Mouse (Mus musculus) neural tube, embryonic 12.5 days (tissue): Measurements from ENCODE around the gene Sesn1. TPM values are rescaled to one million over a fixed set of nuclear protein-coding genes. Genes with fewer than 3 reads are reported as not detected.
"Not testable (repeated sequence)": the region's sequence is repeated elsewhere in the genome, so short reads cannot be mapped to it uniquely, and the experiment has no call there.

Experiments
- ATAC-seq: fragments of 200-750 bp; cut with Nextera tagmentation; 2 replicates; pipeline ENCODE4 v1.8.0; 2017; ENCODE audit warnings: low read depth, mild to moderate bottlenecking, moderate TSS enrichment, moderate library complexity; ENCODE audit not compliant: low FRiP score
- H3K27ac ChIP-seq: fragments of 300-500 bp; sonication (generic); 2 replicates; pipeline ENCODE4 v1.5.1; 2016
- H3K27me3 ChIP-seq: fragments of 300-500 bp; sonication (generic); replicated peaks from 2 replicates; pipeline ENCODE4 v1.6.1; 2016; ENCODE audit warnings: mild to moderate bottlenecking
- H3K36me3 ChIP-seq: fragments of 300-500 bp; sonication (generic); 2 replicates; pipeline ENCODE4 v1.6.1; 2016; ENCODE audit warnings: mild to moderate bottlenecking
- H3K4me1 ChIP-seq: fragments of 300-500 bp; sonication (generic); 2 replicates; pipeline ENCODE4 v1.6.1; 2016
- H3K4me2 ChIP-seq: fragments of 300-500 bp; sonication (generic); replicated peaks from 2 replicates; pipeline ENCODE4 v1.6.1; 2016; ENCODE audit warnings: mild to moderate bottlenecking
- H3K4me3 ChIP-seq: fragments of 300-500 bp; sonication (generic); 2 replicates; pipeline ENCODE4 v1.5.1; 2016
- H3K9ac ChIP-seq: fragments of 300-500 bp; sonication (generic); 2 replicates; pipeline ENCODE4 v1.6.1; 2016; ENCODE audit warnings: mild to moderate bottlenecking
- H3K9me3 ChIP-seq: fragments of 300-500 bp; sonication (generic); 2 replicates; pipeline ENCODE4 v1.6.1; 2016; ENCODE audit warnings: mild to moderate bottlenecking
- WGBS: fragments of 180-500 bp; shearing (Covaris S2); methylation state at CpG from one replicate; pipeline ENCODE4 v1.1.7; 2016; 5-methylcytosine and 5-hydroxymethylcytosine counted together
- polyA plus RNA-seq: library from polyadenylated mRNA; unstranded; fragments of >200 nt; fragmentation: Nextera tagmentation; extraction: Ambion mirVana; gene quantifications from 2 replicates; pipeline ENCODE4 v1.2.1, GENCODE M21; 2016

Sesn1 gene
- polyA plus RNA-seq, 1 experiment from 2014 or later, result 34.6 TPM

GRCm38 (mm10) chr10:41810564-41811455 lies 1.1 kb downstream of the Sesn1 start:
- peak overlapping the region; percentile 74 for H3K9ac ChIP-seq
- no peaks in the 10 kb centered on the region for H3K9me3 ChIP-seq
- H3K4me3 ChIP-seq, result peak overlapping the region; percentile 82
- ATAC-seq, result no peak; the same call in none of the 2 replicates
- peak overlapping the region; percentile 77 for H3K4me2 ChIP-seq
- H3K27ac ChIP-seq, result peak overlapping the region; percentile 84; the same call in 1 of the 2 replicates
- no peaks in the 10 kb centered on the region for H3K27me3 ChIP-seq
- WGBS, result under 1% methylated on average over 36 of the region's 36 CpGs
- H3K36me3 ChIP-seq, result no peaks in the 10 kb centered on the region
- H3K4me1 ChIP-seq, result peaks cover 30% of the 10 kb centered on the region

- ATAC-seq, result no peak
- no peaks in the 10 kb centered on the region for H3K36me3 ChIP-seq
- H3K4me3 ChIP-seq, result peak overlapping the region; percentile 10; the same call in 1 of the 2 replicates
- 77% methylated on average over 6 of the region's 6 CpGs for WGBS
- H3K4me2 ChIP-seq, result peak overlapping the region; percentile 77
- no peaks in the 10 kb centered on the region for H3K9me3 ChIP-seq
- peaks cover 30% of the 10 kb centered on the region for H3K4me1 ChIP-seq
- no peak overlapping the region for H3K9ac ChIP-seq
- no peak overlapping the region for H3K27ac ChIP-seq
- no peaks in the 10 kb centered on the region for H3K27me3 ChIP-seq
Observed at GRCm38 (mm10) chr10:41812566-41812965, 2.8 kb downstream of the Sesn1 start.

- Histone ChIP-seq H3K36me3 (no peaks in the 10 kb centered on the region), H3K27ac (no peak overlapping the region), H3K4me2 (0 out of 2 replicates have a peak overlapping the region, but pooled peaks have one; percentile 7), H3K27me3 (no peaks in the 10 kb centered on the region), H3K4me3 (no peak overlapping the region), H3K9ac (no peak overlapping the region), H3K4me1 (peaks cover 30% of the 10 kb centered on the region), H3K9me3 (no peaks in the 10 kb centered on the region)
- WGBS, result 92% methylated on average over 6 of the region's 6 CpGs
- no peak for ATAC-seq
Observed at GRCm38 (mm10) chr10:41814305-41814853, 4.6 kb downstream of the Sesn1 start.

DNA sequence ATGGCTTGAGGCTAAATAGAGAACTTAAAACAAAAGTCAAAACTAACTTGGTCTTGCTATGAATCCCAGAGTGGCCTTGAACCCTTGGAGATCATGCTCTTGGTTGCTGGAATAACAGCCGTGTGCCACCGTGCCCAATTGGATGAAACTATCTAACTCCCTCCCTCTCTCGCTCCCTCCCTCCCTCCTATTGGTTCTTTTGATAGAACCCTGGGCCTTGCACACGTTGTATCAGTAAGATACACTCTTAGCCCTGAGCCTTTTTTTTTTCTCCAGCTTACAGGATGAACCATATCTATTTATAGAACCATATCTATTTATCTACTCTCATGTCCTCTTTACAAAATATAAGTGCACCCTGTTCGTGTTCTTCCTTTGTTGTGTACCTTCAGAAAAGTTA lies 6.8 kb downstream of the Sesn1 start:
- no peak for ATAC-seq
- H3K9me3 ChIP-seq, result no peaks in the 10 kb centered on the region
- no peaks in the 10 kb centered on the region for H3K36me3 ChIP-seq
- no peak overlapping the region for H3K27ac ChIP-seq
- 82% methylated on average over 5 of the region's 5 CpGs for WGBS
- H3K4me1 ChIP-seq, result peaks cover 27% of the 10 kb centered on the region
- no peak overlapping the region for H3K4me3 ChIP-seq
- no peak overlapping the region for H3K9ac ChIP-seq
- no peaks in the 10 kb centered on the region for H3K27me3 ChIP-seq
- no peak overlapping the region for H3K4me2 ChIP-seq

DNA sequence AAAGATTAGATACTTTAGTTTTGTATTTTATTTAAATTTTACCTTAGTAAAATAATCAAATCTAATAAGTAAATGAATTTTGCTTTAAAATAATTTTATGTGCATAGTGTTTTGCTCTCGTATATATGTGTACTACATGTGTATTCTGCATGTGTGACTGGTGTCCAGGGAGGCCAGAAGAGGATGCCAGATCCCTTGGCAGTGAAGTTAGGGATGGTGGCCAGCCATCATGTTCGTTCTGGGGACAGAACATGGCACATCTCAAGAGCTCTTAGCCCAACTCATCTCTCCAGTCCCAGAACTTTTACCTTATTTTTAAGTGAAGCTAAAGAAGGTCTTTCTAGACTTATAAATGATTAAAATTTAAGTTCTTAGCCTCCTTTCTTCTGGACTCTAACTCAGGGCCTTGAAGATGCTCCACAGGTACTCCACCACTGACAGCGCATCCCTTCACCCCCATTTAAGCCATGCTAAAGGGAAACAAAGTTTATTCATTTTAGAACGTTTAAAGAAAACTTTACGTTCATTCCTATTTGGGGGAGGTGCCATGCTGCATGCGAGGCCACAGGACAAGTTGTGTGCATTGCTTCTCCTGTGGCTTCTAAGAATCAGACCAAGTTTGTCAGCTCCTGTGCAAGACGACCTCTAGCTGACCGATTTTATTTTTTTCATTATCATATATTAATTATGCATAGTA lies 8.4 kb downstream of the Sesn1 start:
- H3K4me1 ChIP-seq, result peaks cover 12% of the 10 kb centered on the region
- no peaks in the 10 kb centered on the region for H3K36me3 ChIP-seq
- H3K4me3 ChIP-seq, result no peak overlapping the region
- no peak overlapping the region for H3K27ac ChIP-seq
- no peak for ATAC-seq
- H3K9ac ChIP-seq, result no peak overlapping the region
- H3K4me2 ChIP-seq, result no peak overlapping the region
- H3K27me3 ChIP-seq, result no peaks in the 10 kb centered on the region
- H3K9me3 ChIP-seq, result no peaks in the 10 kb centered on the region
- WGBS, result 90% methylated on average over 8 of the region's 8 CpGs

GRCm38 (mm10) chr10:41818733-41819070 lies 9.0 kb downstream of the Sesn1 start:
- not testable (repeated sequence) for H3K4me2 ChIP-seq, ATAC-seq, H3K4me1 ChIP-seq, H3K9ac ChIP-seq, H3K27me3 ChIP-seq, H3K9me3 ChIP-seq, H3K27ac ChIP-seq, H3K4me3 ChIP-seq, H3K36me3 ChIP-seq
- 90% methylated on average over 6 of the region's 6 CpGs for WGBS

DNA sequence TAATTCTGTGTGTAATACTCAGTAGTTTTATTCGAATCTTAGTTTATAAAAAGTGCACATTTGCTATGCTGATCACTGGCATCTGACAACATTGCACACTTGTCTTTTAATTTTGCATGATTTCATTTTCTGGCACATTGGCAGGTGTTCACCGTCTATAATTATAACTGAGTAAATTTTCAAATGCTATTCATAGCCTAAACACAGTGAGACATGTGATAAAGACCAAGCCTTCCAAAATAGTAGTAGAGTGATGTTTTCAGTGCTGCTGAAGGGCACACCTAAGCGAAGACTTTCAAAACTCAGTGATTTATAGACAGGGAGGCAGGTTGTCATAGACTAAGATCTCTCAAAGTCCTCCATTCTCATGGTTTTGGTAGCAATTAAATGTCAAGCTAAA lies 9.6 kb downstream of the Sesn1 start:
- no peak overlapping the region for H3K9ac ChIP-seq
- WGBS, result 92% methylated on average over 3 of the region's 3 CpGs
- 0 out of 2 replicates have a peak, but pooled peaks cover 3% of the 10 kb centered on the region for H3K4me1 ChIP-seq
- H3K4me3 ChIP-seq, result no peak overlapping the region
- ATAC-seq, result no peak
- H3K4me2 ChIP-seq, result no peak overlapping the region
- H3K27me3 ChIP-seq, result no peaks in the 10 kb centered on the region
- H3K9me3 ChIP-seq, result no peaks in the 10 kb centered on the region
- no peak overlapping the region for H3K27ac ChIP-seq
- H3K36me3 ChIP-seq, result no peaks in the 10 kb centered on the region

GRCm38 (mm10) chr10:41820401-41820800 lies 10.7 kb downstream of the Sesn1 start:
- Histone ChIP-seq H3K9ac (no peak overlapping the region), H3K4me3 (no peak overlapping the region), H3K4me1 (no peaks in the 10 kb centered on the region), H3K4me2 (no peak overlapping the region), H3K9me3 (no peaks in the 10 kb centered on the region), H3K36me3 (no peaks in the 10 kb centered on the region), H3K27ac (no peak overlapping the region), H3K27me3 (no peaks in the 10 kb centered on the region)
- WGBS, result 89% methylated on average over 5 of the region's 5 CpGs
- ATAC-seq, result no peak

GRCm38 (mm10) chr10:41821171-41821570 lies 11.4 kb downstream of the Sesn1 start:
- H3K27ac ChIP-seq, result no peak overlapping the region
- no peak for ATAC-seq
- WGBS, result 92% methylated on average over 6 of the region's 6 CpGs

DNA sequence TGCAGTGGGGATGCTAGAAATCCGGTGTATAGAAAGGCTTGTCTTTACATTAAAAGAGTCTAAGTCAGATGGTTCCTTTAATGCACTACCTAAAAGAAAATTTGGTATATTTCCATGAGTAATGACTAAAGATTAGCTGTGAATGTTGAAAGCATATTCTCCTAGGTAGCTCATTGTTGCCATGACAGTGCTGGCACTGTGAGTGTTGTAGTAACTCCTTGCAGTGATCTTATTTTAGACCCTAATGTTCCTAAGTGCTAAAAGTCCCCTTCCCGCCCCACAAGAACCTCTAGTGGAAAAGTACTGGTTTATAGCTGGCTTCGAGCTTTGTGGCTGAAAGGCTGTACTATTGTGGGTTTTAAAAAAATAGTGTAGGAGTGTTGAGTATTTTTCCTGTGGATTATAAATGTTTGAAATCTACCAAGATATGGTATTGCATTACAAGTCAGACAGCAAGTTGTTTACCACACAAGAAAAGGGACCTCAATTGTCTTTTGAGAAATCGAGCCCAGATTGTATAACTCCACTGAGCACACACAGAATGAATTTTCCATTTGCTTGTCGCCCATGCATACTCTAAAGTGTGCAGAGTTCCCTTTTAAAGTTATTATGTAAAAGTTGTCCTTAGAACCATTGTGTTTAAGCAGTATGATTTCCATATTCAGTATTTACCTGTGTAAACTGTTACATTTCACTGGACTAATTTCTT lies 13.0 kb downstream of the Sesn1 start:
- 87% methylated on average over 5 of the region's 5 CpGs for WGBS
- H3K4me3 ChIP-seq, result no peak overlapping the region
- no peaks in the 10 kb centered on the region for H3K9me3 ChIP-seq
- no peak overlapping the region for H3K9ac ChIP-seq
- H3K27ac ChIP-seq, result no peak overlapping the region
- no peak overlapping the region for H3K4me2 ChIP-seq
- ATAC-seq, result no peak
- no peaks in the 10 kb centered on the region for H3K4me1 ChIP-seq
- H3K36me3 ChIP-seq, result no peaks in the 10 kb centered on the region
- no peaks in the 10 kb centered on the region for H3K27me3 ChIP-seq

More at GRCm38 (mm10) chr10:41821171-41821570, 11.4 kb downstream of the Sesn1 start:
- no peak overlapping the region for H3K4me3 ChIP-seq
- no peaks in the 10 kb centered on the region for H3K27me3 ChIP-seq
- H3K9ac ChIP-seq, result no peak overlapping the region
- no peaks in the 10 kb centered on the region for H3K9me3 ChIP-seq
- no peaks in the 10 kb centered on the region for H3K36me3 ChIP-seq
- no peaks in the 10 kb centered on the region for H3K4me1 ChIP-seq
- H3K4me2 ChIP-seq, result no peak overlapping the region

DNA sequence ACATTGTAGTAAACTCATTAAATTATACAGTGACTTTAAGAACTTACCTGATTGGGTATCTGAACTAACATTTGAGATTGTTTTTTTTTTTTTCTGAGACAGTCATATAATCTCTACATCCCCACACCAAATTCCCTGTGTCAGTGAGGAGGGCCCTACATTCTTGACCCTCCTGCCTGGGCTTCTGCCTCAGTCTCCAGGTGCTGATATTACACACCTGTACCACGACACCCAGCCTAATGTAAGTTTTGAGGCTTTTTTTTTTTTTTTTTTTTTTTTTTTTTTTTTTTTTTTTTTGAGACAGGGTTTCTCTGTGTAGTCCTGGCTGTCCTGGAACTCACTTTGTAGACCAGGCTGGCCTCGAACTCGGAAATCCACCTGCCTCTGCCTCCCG lies 13.5 kb downstream of the Sesn1 start:
- H3K4me1 ChIP-seq, H3K27me3 ChIP-seq, ATAC-seq, H3K9ac ChIP-seq, H3K9me3 ChIP-seq, H3K4me2 ChIP-seq, H3K36me3 ChIP-seq, H3K27ac ChIP-seq, H3K4me3 ChIP-seq: not testable (repeated sequence)
- WGBS, result 95% methylated on average over 4 of the region's 4 CpGs

DNA sequence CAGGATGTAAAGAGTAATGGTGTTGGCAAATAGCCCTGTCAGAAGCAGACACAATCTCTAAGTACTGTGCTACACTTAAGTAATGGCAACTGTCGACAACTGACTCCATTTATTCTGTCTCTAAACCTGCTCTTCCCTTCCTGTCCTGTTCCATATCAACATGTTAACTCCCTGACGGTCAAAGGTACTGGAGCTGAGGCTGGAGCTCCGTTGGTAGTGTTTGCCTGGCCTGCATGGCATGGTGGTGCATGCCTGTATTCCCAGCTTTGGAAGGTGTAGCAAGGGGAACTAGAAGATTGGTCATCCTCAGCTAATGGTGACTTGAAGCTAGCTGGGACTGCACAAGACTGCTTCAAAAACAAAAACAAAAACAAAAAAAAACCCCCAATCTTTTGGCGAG lies 14.2 kb downstream of the Sesn1 start:
- H3K4me3 ChIP-seq, result no peak overlapping the region
- H3K4me1 ChIP-seq, result no peaks in the 10 kb centered on the region
- no peaks in the 10 kb centered on the region for H3K36me3 ChIP-seq
- no peaks in the 10 kb centered on the region for H3K27me3 ChIP-seq
- no peak overlapping the region for H3K9ac ChIP-seq
- no peak for ATAC-seq
- H3K27ac ChIP-seq, result no peak overlapping the region
- no peaks in the 10 kb centered on the region for H3K9me3 ChIP-seq
- no peak overlapping the region for H3K4me2 ChIP-seq
- WGBS, result 91% methylated on average over 4 of the region's 4 CpGs
